Mouse (Mus musculus) ovary, adult 18-20 months (tissue): ENCODE results near the gene Cypt2.
"Not testable (repeated sequence)": the region's sequence is repeated elsewhere in the genome, so short reads cannot be mapped to it uniquely, and the experiment has no call there.

Experiments
- DNase-seq: peaks from one replicate; pipeline ENCODE4 v3.0.0; 2022; ENCODE audit warnings: low spot score, mixed read lengths

Gene Cypt2

DNA sequence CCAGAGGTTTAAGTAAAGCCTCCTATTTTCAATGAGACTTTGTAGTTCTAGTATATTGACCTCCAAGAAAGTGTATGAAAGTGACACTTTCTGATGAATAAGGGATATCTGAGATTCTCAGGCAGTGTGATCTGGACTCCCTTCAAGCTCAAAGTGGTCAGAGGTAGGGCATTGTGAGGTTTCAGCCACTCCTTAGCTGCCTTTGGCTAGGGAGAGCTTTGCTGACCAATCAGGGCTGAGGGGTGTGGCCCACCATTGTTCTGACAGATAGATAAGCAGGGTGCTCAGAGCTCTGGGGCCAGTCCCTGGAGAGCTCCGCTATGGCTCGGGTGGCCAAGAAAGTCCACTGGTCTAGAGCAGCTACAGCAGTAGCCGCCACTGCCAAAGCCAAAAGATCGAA, at the start of gene Cypt2:
Gene Cypt2, plus strand, starts transcription at position 301 of the 400 bp plus-strand sequence.
- DNase-seq: not testable (repeated sequence)

DNA sequence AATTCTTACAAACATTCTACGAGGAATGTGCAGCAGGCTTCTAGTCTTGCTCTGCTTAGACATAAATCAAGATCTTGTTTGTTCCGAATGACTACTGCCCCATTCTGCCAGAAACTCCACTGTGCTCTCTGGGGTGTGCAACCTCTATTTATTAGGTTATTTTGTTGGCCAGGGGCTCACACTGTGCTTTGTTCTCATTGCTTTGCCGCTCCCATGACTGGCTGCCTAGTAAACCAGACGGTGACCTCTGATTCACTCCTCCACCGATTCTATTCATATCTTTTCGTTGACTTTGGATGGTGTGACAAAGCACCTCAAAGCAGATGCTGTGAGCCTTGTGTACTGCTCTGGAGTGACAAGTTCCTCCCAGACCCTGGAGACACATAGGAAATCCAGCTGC, 46.7 kb downstream of the Cypt2 start:
- DNase-seq: no peak
